Mouse (Mus musculus): ENCODE results near the gene Olfr959.

- TF ChIP-seq POLR2A (IDR thresholded peaks at IDR 0.05; ENCODE audit: borderline replicate concordance, control insufficient read depth, low read depth, low read length), result no peak
- TF ChIP-seq CTCF (IDR thresholded peaks at IDR 0.05; ENCODE audit: control insufficient read depth, insufficient read depth, low read length), result no peak
These were observed 24.6 kb downstream of the Olfr959 start for GRCm38 (mm10) chr9:39550806-39551205.

Data from bone marrow, adult 2 months (tissue).